Mouse (Mus musculus): ENCODE data around the gene Gtf2ird2.

Gene Gtf2ird2

DNA sequence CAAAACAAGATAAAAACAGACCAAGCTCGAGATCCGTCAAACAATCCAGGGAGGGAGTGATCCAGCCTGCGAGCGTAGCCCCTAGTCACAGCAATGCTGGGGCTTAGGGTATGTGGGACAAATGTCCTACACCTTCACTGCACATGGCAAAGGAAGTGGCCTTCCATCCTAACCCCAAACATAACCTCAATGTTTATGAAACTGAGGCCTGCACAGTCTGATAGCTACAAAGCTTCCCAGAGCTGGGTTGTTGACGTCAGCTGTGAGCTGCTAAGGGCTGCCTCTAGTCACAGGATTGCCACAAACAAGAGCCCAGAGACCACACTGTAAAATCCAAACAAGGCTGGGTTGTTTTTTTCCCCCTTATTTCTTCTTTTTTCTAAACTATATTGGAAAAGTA is 85.9 kb downstream of the Gtf2ird2 start:
- no peak for DNase-seq (ENCODE audit: low spot score)

- no peak for DNase-seq (ENCODE audit: low spot score)
Measured at GRCm38 (mm10) chr5:134270566-134270965, 86.7 kb downstream of the Gtf2ird2 start.

GRCm38 (mm10) chr5:134271421-134271820 is 87.6 kb downstream of the Gtf2ird2 start:
- DNase-seq (ENCODE audit: low spot score): no peak

GRCm38 (mm10) chr5:134272761-134273160 is 88.9 kb downstream of the Gtf2ird2 start:
- DNase-seq (ENCODE audit: low spot score): peak; percentile 74

GRCm38 (mm10) chr5:134273761-134274160 is 89.9 kb downstream of the Gtf2ird2 start:
- DNase-seq (ENCODE audit: low spot score): peak; percentile 76

Data from yolk sac, embryonic 10.5 days (tissue).